ENCODE assay signal across 19 mouse cellular contexts in genomic region chr7:66028766-66029512, GRCm38 (mm10). TPM values are rescaled to one million over a fixed set of nuclear protein-coding genes. Genes with fewer than 3 reads are reported as not detected.
DNase-seq lines count a peak whose midpoint lies in the region; ATAC-seq and TF ChIP-seq lines count a peak whose summit lies in the region.
"Had no signal": no experiment of that assay in that cellular context is flagged by ENCODE, and none has a peak within 500 bp of the region (broad histone marks: within the 10 kb centered on the region; RNA-seq: fewer than 3 reads in every experiment).

No protein-coding gene starts in this region.

- H3K4me2 ChIP-seq in stomach, postnatal 0 days (replicated peaks; ENCODE audit: low read depth), result no peak overlapping the region
- H3K4me2 ChIP-seq: heart, embryonic 11.5 days; midbrain, embryonic 15.5 days had no signal

- H3K36me3 ChIP-seq in limb, embryonic 10.5 days, result no peaks in the 10 kb centered on the region
- H3K36me3 ChIP-seq in stomach, postnatal 0 days (ENCODE audit: control insufficient read depth, insufficient read depth, low read length), result no peaks in the 10 kb centered on the region
- H3K36me3 ChIP-seq: midbrain, embryonic 15.5 days had no signal

- TF ChIP-seq CTCF in stomach, postnatal 0 days (IDR thresholded peaks at IDR 0.05; ENCODE audit: low read depth), result no peak

- H3K4me3 ChIP-seq in limb, embryonic 10.5 days, result no peak overlapping the region
- H3K4me3 ChIP-seq in stomach, postnatal 0 days (ENCODE audit: low read depth, low read length), result no peak overlapping the region
- H3K4me3 ChIP-seq: midbrain, embryonic 15.5 days had no signal

- ATAC-seq in stomach, postnatal 0 days (ENCODE audit: low FRiP score, low TSS enrichment), result 0 out of 2 replicates have a peak, but pooled peaks have one; percentile 18
- ATAC-seq in granulocyte monocyte progenitor cell, adult 5-6 weeks (replicated peaks; ENCODE audit: poor library complexity, severe bottlenecking), result no peak
- ATAC-seq: liver, postnatal 0 days; midbrain, embryonic 15.5 days had no signal

- intact Hi-C loops in heart, postnatal 25 days (cut with DNase I), result no loop called here

- H3K9me3 ChIP-seq in limb, embryonic 10.5 days (replicated peaks), result no peaks in the 10 kb centered on the region
- H3K9me3 ChIP-seq in stomach, postnatal 0 days (ENCODE audit: control insufficient read depth, low read length), result no peaks in the 10 kb centered on the region
- H3K9me3 ChIP-seq: midbrain, embryonic 15.5 days had no signal

- H3K27me3 ChIP-seq in limb, embryonic 10.5 days (ENCODE audit: low read depth, poor library complexity, severe bottlenecking), result no peaks in the 10 kb centered on the region
- no peaks in the 10 kb centered on the region for H3K27me3 ChIP-seq in stomach, postnatal 0 days (ENCODE audit: control insufficient read depth, insufficient read depth, low read length)
- H3K27me3 ChIP-seq: midbrain, embryonic 15.5 days had no signal

- H3K27ac ChIP-seq in limb, embryonic 10.5 days, result peak overlapping the region; percentile 53
- H3K27ac ChIP-seq in stomach, postnatal 0 days (replicated peaks), result no peak overlapping the region
- H3K27ac ChIP-seq: midbrain, embryonic 15.5 days had no signal

- peak; percentile 93 for DNase-seq in heart, adult 11 months
- DNase-seq in heart, postnatal 25 days (ENCODE audit: low spot score), result no peak
- DNase-seq in ovary, adult 18-20 months (ENCODE audit: low spot score), result peak; percentile 31
- DNase-seq in ovary, postnatal 10 days (ENCODE audit: low spot score), result no peak
- DNase-seq in limb, embryonic 10.5 days (ENCODE audit: low spot score), result no peak
- DNase-seq in stomach, postnatal 0 days (ENCODE audit: low spot score), result no peak
- no peak for DNase-seq in heart, adult 8-10 months (ENCODE audit: low spot score)
- DNase-seq: cerebellum, adult 11-12 months; left cerebral cortex, postnatal 4 days; liver, postnatal 0 days; thymus, adult 18-20 months had no signal

- TF ChIP-seq EP300 in stomach, postnatal 0 days (optimal IDR thresholded peaks at IDR 0.05), result no peak

- 31% methylated on average over 6 of the region's 6 CpGs for WGBS in limb, embryonic 10.5 days
- 77% methylated on average over 6 of the region's 6 CpGs for WGBS in stomach, postnatal 0 days

- peaks cover 21% of the 10 kb centered on the region for H3K4me1 ChIP-seq in limb, embryonic 10.5 days
- H3K4me1 ChIP-seq in stomach, postnatal 0 days (replicated peaks; ENCODE audit: control insufficient read depth, insufficient read depth), result no peaks in the 10 kb centered on the region
- H3K4me1 ChIP-seq: midbrain, embryonic 15.5 days had no signal

- H3K9ac ChIP-seq in stomach, postnatal 0 days (ENCODE audit: low read length), result no peak overlapping the region
- H3K9ac ChIP-seq: liver, postnatal 0 days; midbrain, embryonic 15.5 days had no signal

RNA-seq across cellular contexts. Expression of gene Gm45213, which starts 14.5 kb away (rescaled TPM):
- total RNA-seq in heart, postnatal 25 days (2021), result not detected
- not detected in 2 replicates for polyA plus RNA-seq in limb, embryonic 10.5 days (2016; fragmentation: Nextera tagmentation; extraction: Ambion mirVana)
- polyA plus RNA-seq in stomach, postnatal 0 days (2015; fragmentation: Nextera tagmentation; extraction: Ambion mirVana), result not detected in 2 replicates
- not detected for total RNA-seq in heart, adult 8-10 months (2022)
- total RNA-seq in granulocyte monocyte progenitor cell, adult 5-6 weeks (2014; fragmentation: Nextera tagmentation), result not detected in 2 replicates
- total RNA-seq in granulocyte monocyte progenitor cell, adult 5-6 weeks (2017), result not detected in 2 replicates
- total RNA-seq: adrenal gland, postnatal 4 days; CH12.LX; layer of hippocampus, postnatal 10 days; left cerebral cortex, postnatal 4 days had no signal
- polyA plus RNA-seq: heart, embryonic 11.5 days; kidney, embryonic 16.5 days; liver, postnatal 0 days; midbrain, embryonic 15.5 days; neural tube, embryonic 11.5 days had no signal

RNA-seq across cellular contexts. Expression of gene Snrpa1, which starts 29.9 kb away (rescaled TPM):
- total RNA-seq in heart, postnatal 25 days (2021), result 10 to 100 TPM; 20.2 to 22.5 TPM
- polyA plus RNA-seq in limb, embryonic 10.5 days (2016; fragmentation: Nextera tagmentation; extraction: Ambion mirVana), result 276 and 312 TPM in 2 replicates
- polyA plus RNA-seq in stomach, postnatal 0 days (2015; fragmentation: Nextera tagmentation; extraction: Ambion mirVana), result 65.0 and 69.6 TPM in 2 replicates
- total RNA-seq in heart, adult 8-10 months (2022), result 10 to 100 TPM; 18.3 to 24.1 (median 20.7) TPM
- 137 and 142 TPM in 2 replicates for total RNA-seq in granulocyte monocyte progenitor cell, adult 5-6 weeks (2014; fragmentation: Nextera tagmentation)
- 132 and 144 TPM in 2 replicates for total RNA-seq in granulocyte monocyte progenitor cell, adult 5-6 weeks (2017)

RNA-seq across cellular contexts. Expression of gene Selenos, which starts 50.5 kb away (rescaled TPM):
- 10 to 100 TPM; 31.1 to 36.9 TPM for total RNA-seq in heart, postnatal 25 days (2021)
- 83.0 and 83.5 TPM in 2 replicates for polyA plus RNA-seq in limb, embryonic 10.5 days (2016; fragmentation: Nextera tagmentation; extraction: Ambion mirVana)
- polyA plus RNA-seq in stomach, postnatal 0 days (2015; fragmentation: Nextera tagmentation; extraction: Ambion mirVana), result 143 TPM in 2 replicates
- 10 to 100 TPM; 37.5 to 50.8 (median 38.9) TPM for total RNA-seq in heart, adult 8-10 months (2022)
- total RNA-seq in granulocyte monocyte progenitor cell, adult 5-6 weeks (2014; fragmentation: Nextera tagmentation), result 113 and 129 TPM in 2 replicates
- 155 and 185 TPM in 2 replicates for total RNA-seq in granulocyte monocyte progenitor cell, adult 5-6 weeks (2017)

Comparison
In these comparisons a context has a peak if more than half of its experiments do, and no peak if none do; other contexts are left out.
1. DNase-seq: peak in heart, adult 11 months (single experiment) and ovary, adult 18-20 months (single experiment); none in heart, postnatal 25 days (single experiment), ovary, postnatal 10 days (single experiment), limb, embryonic 10.5 days (single experiment), stomach, postnatal 0 days (single experiment) and heart, adult 8-10 months (single experiment).
2. RNA of gene Snrpa1, which starts 29.9 kb away (total RNA-seq): 132 to 144 TPM in granulocyte monocyte progenitor cell, adult 5-6 weeks; 20.2 to 22.5 TPM in heart, postnatal 25 days and 18.3 to 24.1 TPM in heart, adult 8-10 months; every median in the first group is over 4 times any median in the second.